Comparison of ENCODE assay signal across 20 mouse cellular contexts in the genomic region with DNA sequence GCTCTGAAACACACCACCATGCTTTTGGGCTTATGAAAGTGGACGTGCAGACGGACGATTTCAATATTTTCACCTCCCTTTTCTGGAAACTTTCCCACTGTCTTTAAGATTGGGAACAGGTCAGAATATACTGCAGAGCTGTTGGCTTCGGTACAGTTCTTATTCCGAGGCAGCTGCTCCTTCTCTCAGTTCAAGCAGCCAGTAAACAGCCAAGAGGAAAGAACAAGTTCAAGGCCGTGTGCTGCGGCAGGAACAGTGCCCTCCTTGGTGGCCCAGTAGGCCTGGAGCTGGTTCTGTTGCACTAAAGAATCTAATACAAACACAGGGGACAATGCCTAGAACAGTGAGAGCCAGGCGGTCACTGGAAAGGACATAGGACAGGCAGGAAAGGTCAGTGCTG.
DNase-seq lines count a peak whose midpoint lies in the region; ATAC-seq and TF ChIP-seq lines count a peak whose summit lies in the region.
"Had no signal": no experiment of that assay in that cellular context is flagged by ENCODE, and none has a peak within 500 bp of the region (broad histone marks: within the 10 kb centered on the region; RNA-seq: fewer than 3 reads in every experiment).

No protein-coding gene starts in this region.

- H3K36me3 ChIP-seq in heart, postnatal 0 days (replicated peaks; ENCODE audit: control insufficient read depth, insufficient read depth, low read length): no peaks in the 10 kb centered on the region
- H3K36me3 ChIP-seq in lung, embryonic 14.5 days (ENCODE audit: insufficient read depth): no peaks in the 10 kb centered on the region
- no peaks in the 10 kb centered on the region for H3K36me3 ChIP-seq in stomach, embryonic 15.5 days
- no peaks in the 10 kb centered on the region for H3K36me3 ChIP-seq in stomach, postnatal 0 days (ENCODE audit: control insufficient read depth, insufficient read depth, low read length)
- no peaks in the 10 kb centered on the region for H3K36me3 ChIP-seq in stomach, embryonic 16.5 days (ENCODE audit: control insufficient read depth, insufficient read depth, low read length)
- H3K36me3 ChIP-seq: embryonic facial prominence, embryonic 10.5 days; embryonic facial prominence, embryonic 12.5 days; forebrain, embryonic 15.5 days had no signal

- 0 out of 2 replicates have a peak, but pooled peaks have one; percentile 6 for ATAC-seq in heart, postnatal 0 days (ENCODE audit: insufficient read depth, low read depth)
- no peak for ATAC-seq in lung, embryonic 14.5 days (ENCODE audit: insufficient read depth)
- no peak; the same call in 1 of the 2 replicates for ATAC-seq in stomach, embryonic 15.5 days (ENCODE audit: insufficient read depth, low FRiP score, low read depth)
- ATAC-seq in stomach, postnatal 0 days (ENCODE audit: low FRiP score, low TSS enrichment): no peak
- ATAC-seq in stomach, embryonic 16.5 days (ENCODE audit: insufficient read depth, low FRiP score): peak; percentile 79; the same call in 1 of the 2 replicates
- ATAC-seq: forebrain, embryonic 13.5 days; forebrain, embryonic 15.5 days had no signal

- H3K9me3 ChIP-seq in heart, postnatal 0 days (replicated peaks; ENCODE audit: control insufficient read depth, low read length): no peaks in the 10 kb centered on the region
- no peaks in the 10 kb centered on the region for H3K9me3 ChIP-seq in lung, embryonic 14.5 days (ENCODE audit: low read depth, low read length)
- H3K9me3 ChIP-seq in stomach, embryonic 15.5 days: no peaks in the 10 kb centered on the region
- no peaks in the 10 kb centered on the region for H3K9me3 ChIP-seq in stomach, postnatal 0 days (ENCODE audit: control insufficient read depth, low read length)
- no peaks in the 10 kb centered on the region for H3K9me3 ChIP-seq in stomach, embryonic 16.5 days (replicated peaks; ENCODE audit: control insufficient read depth, low read length)
- H3K9me3 ChIP-seq: embryonic facial prominence, embryonic 10.5 days; embryonic facial prominence, embryonic 12.5 days; forebrain, embryonic 13.5 days; forebrain, embryonic 15.5 days had no signal

- no peaks in the 10 kb centered on the region for H3K27me3 ChIP-seq in heart, postnatal 0 days (ENCODE audit: control insufficient read depth, insufficient read depth, low read length)
- no peaks in the 10 kb centered on the region for H3K27me3 ChIP-seq in lung, embryonic 14.5 days (ENCODE audit: insufficient read depth, low read length)
- no peaks in the 10 kb centered on the region for H3K27me3 ChIP-seq in stomach, embryonic 15.5 days (replicated peaks)
- no peaks in the 10 kb centered on the region for H3K27me3 ChIP-seq in stomach, postnatal 0 days (ENCODE audit: control insufficient read depth, insufficient read depth, low read length)
- no peaks in the 10 kb centered on the region for H3K27me3 ChIP-seq in stomach, embryonic 16.5 days (ENCODE audit: control insufficient read depth, insufficient read depth, low read length)
- H3K27me3 ChIP-seq: embryonic facial prominence, embryonic 12.5 days; forebrain, embryonic 13.5 days; forebrain, embryonic 15.5 days had no signal

- no peak overlapping the region for H3K27ac ChIP-seq in heart, postnatal 0 days (ENCODE audit: low read depth)
- H3K27ac ChIP-seq in lung, embryonic 14.5 days (ENCODE audit: low read depth): no peak overlapping the region
- H3K27ac ChIP-seq in stomach, embryonic 15.5 days: peak overlapping the region; percentile 8; the same call in 1 of the 2 replicates
- H3K27ac ChIP-seq in stomach, postnatal 0 days (replicated peaks): no peak overlapping the region
- peak overlapping the region; percentile 48 for H3K27ac ChIP-seq in stomach, embryonic 16.5 days (ENCODE audit: low read length)
- H3K27ac ChIP-seq: embryonic facial prominence, embryonic 10.5 days; embryonic facial prominence, embryonic 12.5 days; forebrain, embryonic 13.5 days; forebrain, embryonic 15.5 days had no signal

- WGBS in heart, postnatal 0 days: 71% methylated on average over 8 of the region's 8 CpGs
- 67% methylated on average over 8 of the region's 8 CpGs for WGBS in lung, embryonic 14.5 days
- 60% methylated on average over 8 of the region's 8 CpGs for WGBS in stomach, embryonic 15.5 days
- 53% methylated on average over 8 of the region's 8 CpGs for WGBS in stomach, postnatal 0 days
- WGBS in stomach, embryonic 16.5 days: 52% methylated on average over 8 of the region's 8 CpGs

- no peak for TF ChIP-seq EP300 in heart, postnatal 0 days (IDR thresholded peaks at IDR 0.05; ENCODE audit: low read depth)
- no peak for TF ChIP-seq EP300 in stomach, postnatal 0 days (optimal IDR thresholded peaks at IDR 0.05)

- no peak overlapping the region for H3K4me2 ChIP-seq in heart, postnatal 0 days (ENCODE audit: low read depth, low read length)
- no peak overlapping the region for H3K4me2 ChIP-seq in lung, embryonic 14.5 days
- no peak overlapping the region for H3K4me2 ChIP-seq in stomach, embryonic 15.5 days
- H3K4me2 ChIP-seq in stomach, postnatal 0 days (replicated peaks; ENCODE audit: low read depth): no peak overlapping the region
- H3K4me2 ChIP-seq in stomach, embryonic 16.5 days (ENCODE audit: low read depth, low read length): no peak overlapping the region
- H3K4me2 ChIP-seq: embryonic facial prominence, embryonic 12.5 days; forebrain, embryonic 13.5 days; forebrain, embryonic 15.5 days had no signal

- no peak overlapping the region for H3K9ac ChIP-seq in heart, postnatal 0 days (replicated peaks; ENCODE audit: low read depth, low read length)
- H3K9ac ChIP-seq in lung, embryonic 14.5 days: no peak overlapping the region
- no peak overlapping the region for H3K9ac ChIP-seq in stomach, embryonic 15.5 days
- no peak overlapping the region for H3K9ac ChIP-seq in stomach, postnatal 0 days (ENCODE audit: low read length)
- no peak overlapping the region for H3K9ac ChIP-seq in stomach, embryonic 16.5 days (ENCODE audit: low read length)
- H3K9ac ChIP-seq: embryonic facial prominence, embryonic 12.5 days; forebrain, embryonic 13.5 days; forebrain, embryonic 15.5 days had no signal

- no peak for TF ChIP-seq CTCF in heart, postnatal 0 days (IDR thresholded peaks at IDR 0.05; ENCODE audit: low read depth)
- no peak for TF ChIP-seq CTCF in lung, embryonic 14.5 days (IDR thresholded peaks at IDR 0.05; ENCODE audit: low read depth)
- no peak for TF ChIP-seq CTCF in stomach, postnatal 0 days (IDR thresholded peaks at IDR 0.05; ENCODE audit: low read depth)

- DNase-seq in heart, postnatal 0 days (ENCODE audit: low spot score): no peak
- no peak for DNase-seq in heart, postnatal 4 days
- DNase-seq in lung, embryonic 14.5 days: peak; percentile 23
- DNase-seq in lung, postnatal 10 days: no peak
- no peak for DNase-seq in stomach, postnatal 0 days (ENCODE audit: low spot score)
- no peak for DNase-seq in cerebellum, postnatal 14 days
- DNase-seq: adrenal gland, adult 2 months; adrenal gland, postnatal 10 days; adrenal gland, postnatal 25 days; cerebellum, adult 11 months; cerebellum, adult 18-20 months; cerebellum, adult 8-10 months; cerebellum, adult 9-11 months; cerebellum, postnatal 25 days had no signal

- no peak overlapping the region for H3K4me3 ChIP-seq in heart, postnatal 0 days (ENCODE audit: low read depth, low read length)
- no peak overlapping the region for H3K4me3 ChIP-seq in lung, embryonic 14.5 days (ENCODE audit: low read depth, low read length)
- H3K4me3 ChIP-seq in stomach, embryonic 15.5 days (replicated peaks): no peak overlapping the region
- no peak overlapping the region for H3K4me3 ChIP-seq in stomach, postnatal 0 days (ENCODE audit: low read depth, low read length)
- H3K4me3 ChIP-seq in stomach, embryonic 16.5 days (replicated peaks; ENCODE audit: low read length): no peak overlapping the region
- H3K4me3 ChIP-seq: embryonic facial prominence, embryonic 10.5 days; embryonic facial prominence, embryonic 12.5 days; forebrain, embryonic 13.5 days; forebrain, embryonic 15.5 days had no signal

- H3K4me1 ChIP-seq in heart, postnatal 0 days (ENCODE audit: control insufficient read depth, insufficient read depth): peaks cover 6% of the 10 kb centered on the region; the same call in 1 of the 2 replicates
- H3K4me1 ChIP-seq in lung, embryonic 14.5 days (ENCODE audit: insufficient read depth): no peaks in the 10 kb centered on the region
- H3K4me1 ChIP-seq in stomach, embryonic 15.5 days: no peaks in the 10 kb centered on the region
- no peaks in the 10 kb centered on the region for H3K4me1 ChIP-seq in stomach, postnatal 0 days (replicated peaks; ENCODE audit: control insufficient read depth, insufficient read depth)
- H3K4me1 ChIP-seq in stomach, embryonic 16.5 days (ENCODE audit: control insufficient read depth, insufficient read depth, low read length): peaks cover 3% of the 10 kb centered on the region; the same call in 1 of the 2 replicates
- H3K4me1 ChIP-seq: embryonic facial prominence, embryonic 10.5 days; embryonic facial prominence, embryonic 12.5 days; forebrain, embryonic 13.5 days; forebrain, embryonic 15.5 days had no signal

Comparison
In these comparisons a context has a peak if more than half of its experiments do, and no peak if none do; other contexts are left out.
1. ATAC-seq: peak in heart, postnatal 0 days (single experiment) and stomach, embryonic 16.5 days (single experiment); none in lung, embryonic 14.5 days (single experiment), stomach, embryonic 15.5 days (single experiment) and stomach, postnatal 0 days (single experiment).
2. H3K27ac ChIP-seq: peak in stomach, embryonic 15.5 days (single experiment) and stomach, embryonic 16.5 days (single experiment); none in heart, postnatal 0 days (single experiment), lung, embryonic 14.5 days (single experiment) and stomach, postnatal 0 days (single experiment).